Mouse (Mus musculus): Measurements from ENCODE around the gene Sbf2. TPM values are rescaled to one million over a fixed set of nuclear protein-coding genes. Genes with fewer than 3 reads are reported as not detected.
A peak's percentile ranks its signal among the peaks of the same experiment; 100 is the strongest.

Gene Sbf2
- total and polyA plus RNA-seq, 3 experiments, result 1.3 to 4.4 TPM; not detected in 1

GRCm38 (mm10) chr7:110615151-110615631 is 469 bp upstream of the Sbf2 start:
- no peak for DNase-seq (ENCODE audit: low read depth, low spot score)
- H3K4me3 ChIP-seq (ENCODE audit: control insufficient read depth in 1 of 2, insufficient read depth in 1 of 2, low read depth in 2 of 2, low read length in 2 of 2), result peak overlapping the region; percentile 37 to 50; a peak in 3 of 4 replicates
- H3K9me3 ChIP-seq (replicated peaks; ENCODE audit: insufficient read depth, low read length), result no peaks in the 10 kb centered on the region
- H3K9ac ChIP-seq (ENCODE audit: control insufficient read depth, low read depth, low read length, poor library complexity, severe bottlenecking), result peak overlapping the region; percentile 78
- H3K27me3 ChIP-seq (ENCODE audit: control insufficient read depth in 1 of 2, insufficient read depth in 2 of 2, low read length in 2 of 2), result peaks cover 0 to 1% of the 10 kb centered on the region in 2 experiments; a peak in 2 of 4 replicates
- H3K27ac ChIP-seq (ENCODE audit: control insufficient read depth, low read depth, low read length), result no peak overlapping the region
- H3K36me3 ChIP-seq (ENCODE audit: control insufficient read depth in 1 of 2, insufficient read depth in 2 of 2, low read length in 2 of 2), result peaks cover 0 to 3% of the 10 kb centered on the region in 2 experiments; a peak in 1 of 4 replicates
- no peaks in the 10 kb centered on the region; a peak in 1 of 4 replicates for H3K4me1 ChIP-seq (ENCODE audit: control insufficient read depth in 1 of 2, insufficient read depth in 2 of 2, low read length in 2 of 2)
- H3K79me2 ChIP-seq (ENCODE audit: control insufficient read depth, insufficient read depth, low read length, poor library complexity), result no peaks in the 10 kb centered on the region; the same call in 1 of the 2 replicates
- TF ChIP-seq UBTF (IDR thresholded peaks at IDR 0.05; ENCODE audit: borderline replicate concordance, insufficient read depth, low read depth, low read length) (no peak), NRF1 (IDR thresholded peaks at IDR 0.05; ENCODE audit: insufficient read depth, low read depth, low read length, poor library complexity, severe bottlenecking) (no peak), TAL1 (IDR thresholded peaks at IDR 0.05; ENCODE audit: low read length) (no peak), TBP (IDR thresholded peaks at IDR 0.05; ENCODE audit: low read depth, low read length) (no peak), EP300 (IDR thresholded peaks at IDR 0.05; ENCODE audit: low read depth in 1 of 2, low read length in 2 of 2) (no peak), POLR2A (IDR thresholded peaks at IDR 0.05; ENCODE audit: control insufficient read depth in 1 of 2, insufficient read depth in 1 of 2, low read depth in 1 of 2, low read length in 2 of 2, poor library complexity in 1 of 2) (no peak), GABPA (IDR thresholded peaks at IDR 0.05; ENCODE audit: low read depth, low read length) (no peak), JUND (IDR thresholded peaks at IDR 0.05; ENCODE audit: low read depth, low read length) (no peak), SIN3A (IDR thresholded peaks at IDR 0.05; ENCODE audit: low read length) (no peak), CHD2 (IDR thresholded peaks at IDR 0.05; ENCODE audit: low read length) (no peak), ZMIZ1 (IDR thresholded peaks at IDR 0.05; ENCODE audit: low read depth, low read length) (no peak), E2F4 (IDR thresholded peaks at IDR 0.05; ENCODE audit: borderline replicate concordance, low read depth, low read length) (no peak), MEF2A (IDR thresholded peaks at IDR 0.05; ENCODE audit: extremely low read depth, insufficient replicate concordance, low read depth, low read length, poor library complexity, severe bottlenecking) (no peak), KAT2A (conservative IDR thresholded peaks at IDR 0.05; ENCODE audit: low read depth, low read length) (no peak), SMC3 (IDR thresholded peaks at IDR 0.05; ENCODE audit: low read depth, low read length) (no peak), MYB (IDR thresholded peaks at IDR 0.05; ENCODE audit: low read depth, low read length) (no peak), ZKSCAN1 (IDR thresholded peaks at IDR 0.05; ENCODE audit: low read depth, low read length) (no peak), CHD1 (IDR thresholded peaks at IDR 0.05; ENCODE audit: low read depth, low read length) (no peak)

- Histone ChIP-seq H3K27ac (ENCODE audit: control insufficient read depth, low read depth, low read length) (peak overlapping the region; percentile 32), H3K27me3 (ENCODE audit: control insufficient read depth in 1 of 2, insufficient read depth in 2 of 2, low read length in 2 of 2) (peaks cover 0 to 1% of the 10 kb centered on the region in 2 experiments; a peak in 3 of 4 replicates), H3K79me2 (ENCODE audit: control insufficient read depth, insufficient read depth, low read length, poor library complexity) (no peaks in the 10 kb centered on the region; the same call in none of the 2 replicates), H3K9me3 (replicated peaks; ENCODE audit: insufficient read depth, low read length) (no peaks in the 10 kb centered on the region), H3K36me3 (ENCODE audit: control insufficient read depth in 1 of 2, insufficient read depth in 2 of 2, low read length in 2 of 2) (peaks cover 0 to 3% of the 10 kb centered on the region in 2 experiments; a peak in 1 of 4 replicates), H3K4me1 (ENCODE audit: control insufficient read depth in 1 of 2, insufficient read depth in 2 of 2, low read length in 2 of 2) (no peaks in the 10 kb centered on the region; a peak in 1 of 4 replicates), H3K9ac (ENCODE audit: control insufficient read depth, low read depth, low read length, poor library complexity, severe bottlenecking) (peak overlapping the region; percentile 78), H3K4me3 (ENCODE audit: control insufficient read depth in 1 of 2, insufficient read depth in 1 of 2, low read depth in 2 of 2, low read length in 2 of 2) (peak overlapping the region; percentile 64 to 66)
- DNase-seq (ENCODE audit: low read depth, low spot score), result peak; percentile 69
- TF ChIP-seq SMC3 (IDR thresholded peaks at IDR 0.05; ENCODE audit: low read depth, low read length) (no peak), ZC3H11A (IDR thresholded peaks at IDR 0.05; ENCODE audit: low read depth, low read length) (no peak), ETS1 (IDR thresholded peaks at IDR 0.05; ENCODE audit: low read depth, low read length) (no peak), MYB (IDR thresholded peaks at IDR 0.05; ENCODE audit: low read depth, low read length) (no peak), ELF1 (IDR thresholded peaks at IDR 0.05; ENCODE audit: low read depth, low read length) (no peak), USF2 (IDR thresholded peaks at IDR 0.05; ENCODE audit: borderline replicate concordance in 1 of 2, insufficient read depth in 1 of 2, low read depth in 1 of 2, low read length in 2 of 2) (no peak), KAT2A (conservative IDR thresholded peaks at IDR 0.05; ENCODE audit: low read depth, low read length) (no peak), GATA1 (IDR thresholded peaks at IDR 0.05; ENCODE audit: low read depth, low read length) (peak; percentile 41; the same call in 1 of the 2 replicates), MEF2A (IDR thresholded peaks at IDR 0.05; ENCODE audit: extremely low read depth, insufficient replicate concordance, low read depth, low read length, poor library complexity, severe bottlenecking) (no peak), CTCF (IDR thresholded peaks at IDR 0.05 in 2 of 3, conservative IDR thresholded peaks at IDR 0.05 in 1 of 3; ENCODE audit: control insufficient read depth in 1 of 3, insufficient read depth in 1 of 3, low read depth in 2 of 3, low read length in 3 of 3, poor library complexity in 1 of 3, severe bottlenecking in 1 of 3) (no peak), MXI1 (IDR thresholded peaks at IDR 0.05; ENCODE audit: low read depth, low read length) (peak; percentile 70), BHLHE40 (IDR thresholded peaks at IDR 0.05; ENCODE audit: borderline replicate concordance, low read depth, low read length) (peak; percentile 61; the same call in 1 of the 2 replicates), CHD2 (IDR thresholded peaks at IDR 0.05; ENCODE audit: low read length) (no peak), JUND (IDR thresholded peaks at IDR 0.05; ENCODE audit: low read depth, low read length) (no peak), POLR2AphosphoS5 (IDR thresholded peaks at IDR 0.05; ENCODE audit: borderline replicate concordance, low read depth, low read length) (no peak), GABPA (IDR thresholded peaks at IDR 0.05; ENCODE audit: low read depth, low read length) (no peak), EP300 (IDR thresholded peaks at IDR 0.05; ENCODE audit: low read depth in 1 of 2, low read length in 2 of 2) (no peak)
Observed at GRCm38 (mm10) chr7:110613381-110614132, 1.2 kb downstream of the Sbf2 start.
